Comparison of ENCODE assay signal across 8 mouse cellular contexts in the genomic region with DNA sequence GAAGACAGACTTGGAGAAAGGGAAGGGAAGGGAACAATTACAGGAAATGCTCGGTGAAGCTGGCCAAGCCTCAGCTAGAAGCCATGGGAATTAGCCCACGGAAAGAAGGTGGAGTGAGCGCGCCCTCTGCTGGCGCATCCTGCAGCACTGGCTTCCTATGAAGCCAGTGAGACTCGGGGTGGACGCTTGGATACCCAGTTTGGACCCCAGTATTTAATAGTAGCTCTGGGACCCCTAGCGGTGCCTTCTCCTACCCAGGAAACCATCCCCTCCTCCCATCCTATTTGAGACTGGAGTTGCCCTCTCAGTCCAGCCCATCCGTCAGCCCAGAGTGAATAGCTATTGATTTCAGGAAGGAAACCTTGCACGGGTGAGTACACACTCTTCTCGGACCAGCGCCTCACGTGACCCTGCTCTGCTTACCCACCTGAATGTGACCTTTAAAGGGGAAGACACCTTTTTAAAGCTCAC. TPM values are rescaled to one million over a fixed set of nuclear protein-coding genes. Genes with fewer than 3 reads are reported as not detected.
A peak's percentile ranks its signal among the peaks of the same experiment; 100 is the strongest.
DNase-seq lines count a peak whose midpoint lies in the region; ATAC-seq and TF ChIP-seq lines count a peak whose summit lies in the region.

A gene (plus strand): TSS at position 278 of the 471 bp plus-strand sequence.

- peak within 1 kb of the TSS; percentile 32 for H3K9ac ChIP-seq in embryonic facial prominence, embryonic 14.5 days (ENCODE audit: low read depth, low read length)
- peak within 1 kb of the TSS; percentile 59 for H3K9ac ChIP-seq in limb, embryonic 13.5 days
- peak within 1 kb of the TSS; percentile 39; the same call in 1 of the 2 replicates for H3K9ac ChIP-seq in midbrain, embryonic 13.5 days (replicated peaks)

- H3K4me2 ChIP-seq in embryonic facial prominence, embryonic 14.5 days (ENCODE audit: low read depth, low read length), result peak within 1 kb of the TSS; percentile 50
- peak within 1 kb of the TSS; percentile 63 for H3K4me2 ChIP-seq in limb, embryonic 13.5 days (replicated peaks)
- H3K4me2 ChIP-seq in midbrain, embryonic 13.5 days (replicated peaks), result peak within 1 kb of the TSS; percentile 48

- H3K4me3 ChIP-seq in embryonic facial prominence, embryonic 14.5 days (ENCODE audit: low read depth, low read length), result peak within 1 kb of the TSS; percentile 21
- peak within 1 kb of the TSS; percentile 44 for H3K4me3 ChIP-seq in heart, embryonic 10.5 days
- peak within 1 kb of the TSS; percentile 32 for H3K4me3 ChIP-seq in limb, embryonic 13.5 days
- H3K4me3 ChIP-seq in midbrain, embryonic 13.5 days (replicated peaks), result peak within 1 kb of the TSS; percentile 20
- 0 out of 2 replicates have a peak within 1 kb of the TSS, but pooled peaks have one; percentile 17 for H3K4me3 ChIP-seq in small intestine, adult 2 months (ENCODE audit: low read depth, low read length)

- ATAC-seq in embryonic facial prominence, embryonic 14.5 days (ENCODE audit: low read depth), result peak; percentile 87
- ATAC-seq in limb, embryonic 13.5 days (ENCODE audit: low FRiP score, low read depth), result peak; percentile 85; the same call in 1 of the 2 replicates
- peak; percentile 80 for ATAC-seq in midbrain, embryonic 13.5 days

- DNase-seq in urinary bladder, adult 18-20 months (ENCODE audit: low spot score in 2 of 2), result peak; percentile 70 to 75
- no peak for DNase-seq in urinary bladder, postnatal 10 days (ENCODE audit: low spot score)
- peak; percentile 93 for DNase-seq in embryonic facial prominence, embryonic 14.5 days (ENCODE audit: low spot score)
- peak; percentile 92 for DNase-seq in heart, embryonic 10.5 days (ENCODE audit: low spot score)
- peak; percentile 90 for DNase-seq in kidney, adult 9 months

- H3K9me3 ChIP-seq in embryonic facial prominence, embryonic 14.5 days (ENCODE audit: control insufficient read depth, low read length), result no peaks in the 10 kb centered on the region
- H3K9me3 ChIP-seq in heart, embryonic 10.5 days, result no peaks in the 10 kb centered on the region
- H3K9me3 ChIP-seq in limb, embryonic 13.5 days, result no peaks in the 10 kb centered on the region
- 0 out of 2 replicates have a peak, but pooled peaks cover under 1% of the 10 kb centered on the region for H3K9me3 ChIP-seq in midbrain, embryonic 13.5 days

- H3K4me1 ChIP-seq in embryonic facial prominence, embryonic 14.5 days (ENCODE audit: control insufficient read depth, insufficient read depth, low read length), result peaks cover 8% of the 10 kb centered on the region
- H3K4me1 ChIP-seq in heart, embryonic 10.5 days, result peaks cover 30% of the 10 kb centered on the region
- peaks cover 15% of the 10 kb centered on the region for H3K4me1 ChIP-seq in limb, embryonic 13.5 days
- H3K4me1 ChIP-seq in midbrain, embryonic 13.5 days (replicated peaks), result peaks cover 19% of the 10 kb centered on the region
- peaks cover 6% of the 10 kb centered on the region; the same call in 1 of the 2 replicates for H3K4me1 ChIP-seq in small intestine, adult 2 months (ENCODE audit: control insufficient read depth, insufficient read depth, insufficient read length, low read length)

- TF ChIP-seq CTCF in small intestine, adult 2 months (IDR thresholded peaks at IDR 0.05; ENCODE audit: extremely low read depth, insufficient read length, insufficient replicate concordance, low read depth, low read length), result peak; percentile 95

- H3K27me3 ChIP-seq in embryonic facial prominence, embryonic 14.5 days (replicated peaks; ENCODE audit: control insufficient read depth, insufficient read depth, low read length), result no peaks in the 10 kb centered on the region
- H3K27me3 ChIP-seq in heart, embryonic 10.5 days (ENCODE audit: insufficient read depth, poor library complexity, severe bottlenecking), result peaks cover 22% of the 10 kb centered on the region; the same call in 1 of the 2 replicates
- H3K27me3 ChIP-seq in limb, embryonic 13.5 days, result peaks cover 5% of the 10 kb centered on the region; the same call in 1 of the 2 replicates
- H3K27me3 ChIP-seq in midbrain, embryonic 13.5 days, result no peaks in the 10 kb centered on the region
- H3K27me3 ChIP-seq in small intestine, adult 2 months (ENCODE audit: control insufficient read depth, insufficient read depth, low read length), result no peaks in the 10 kb centered on the region

- no peak within 1 kb of the TSS for H3K27ac ChIP-seq in embryonic facial prominence, embryonic 14.5 days (replicated peaks; ENCODE audit: low read depth, low read length)
- H3K27ac ChIP-seq in heart, embryonic 10.5 days, result peak within 1 kb of the TSS; percentile 79
- peak within 1 kb of the TSS; percentile 33; the same call in 1 of the 2 replicates for H3K27ac ChIP-seq in limb, embryonic 13.5 days
- peak within 1 kb of the TSS; percentile 25; the same call in 1 of the 2 replicates for H3K27ac ChIP-seq in midbrain, embryonic 13.5 days
- no peak within 1 kb of the TSS for H3K27ac ChIP-seq in small intestine, adult 2 months (ENCODE audit: insufficient read depth, low read depth, low read length)

- no peaks in the 10 kb centered on the region for H3K36me3 ChIP-seq in embryonic facial prominence, embryonic 14.5 days (ENCODE audit: control insufficient read depth, insufficient read depth, low read length)
- H3K36me3 ChIP-seq in heart, embryonic 10.5 days, result no peaks in the 10 kb centered on the region
- no peaks in the 10 kb centered on the region for H3K36me3 ChIP-seq in limb, embryonic 13.5 days
- no peaks in the 10 kb centered on the region for H3K36me3 ChIP-seq in midbrain, embryonic 13.5 days
- no peaks in the 10 kb centered on the region for H3K36me3 ChIP-seq in small intestine, adult 2 months (ENCODE audit: control insufficient read depth, insufficient read depth, low read length)

- TF ChIP-seq POLR2A in small intestine, adult 2 months (IDR thresholded peaks at IDR 0.05; ENCODE audit: low read depth, low read length), result no peak

- WGBS in embryonic facial prominence, embryonic 14.5 days, result under 1% methylated on average over 13 of the region's 13 CpGs
- 2% methylated on average over 13 of the region's 13 CpGs for WGBS in heart, embryonic 10.5 days
- WGBS in limb, embryonic 13.5 days, result under 1% methylated on average over 13 of the region's 13 CpGs
- WGBS in midbrain, embryonic 13.5 days, result under 1% methylated on average over 13 of the region's 13 CpGs
- under 1% methylated on average over 13 of the region's 13 CpGs for WGBS in small intestine, adult 2 months

RNA-seq across cellular contexts. Expression of the gene that starts here (rescaled TPM):
- 0.69 and 1.0 TPM in 2 replicates for polyA plus RNA-seq in embryonic facial prominence, embryonic 14.5 days (2014; fragmentation: Nextera tagmentation; extraction: Ambion mirVana)
- polyA plus RNA-seq in heart, embryonic 10.5 days (2016; fragmentation: Nextera tagmentation; extraction: Ambion mirVana), result not detected in 2 replicates
- not detected in 2 replicates for polyA plus RNA-seq in limb, embryonic 13.5 days (2015; fragmentation: Nextera tagmentation; extraction: Ambion mirVana)
- not detected in 2 replicates for polyA plus RNA-seq in midbrain, embryonic 13.5 days (2015; fragmentation: Nextera tagmentation; extraction: Ambion mirVana)
- not detected in 2 replicates for polyA plus RNA-seq in small intestine, adult 2 months (2012; rRNA removed)

Comparison
In these comparisons a context has a peak if more than half of its experiments do, and no peak if none do; other contexts are left out.
1. Peak in DNase-seq, H3K4me3 ChIP-seq and H3K27ac ChIP-seq in heart, embryonic 10.5 days; RNA of the gene not detected or under 1 TPM.
2. Peak in ATAC-seq, H3K4me3 ChIP-seq, H3K27ac ChIP-seq, H3K9ac ChIP-seq and H3K4me2 ChIP-seq in limb, embryonic 13.5 days; RNA of the gene not detected or under 1 TPM.
3. Peak in ATAC-seq, H3K4me3 ChIP-seq, H3K27ac ChIP-seq, H3K9ac ChIP-seq and H3K4me2 ChIP-seq in midbrain, embryonic 13.5 days; RNA of the gene not detected or under 1 TPM.